Comparison of ENCODE assay signal across 9 mouse cellular contexts in the genomic region with DNA sequence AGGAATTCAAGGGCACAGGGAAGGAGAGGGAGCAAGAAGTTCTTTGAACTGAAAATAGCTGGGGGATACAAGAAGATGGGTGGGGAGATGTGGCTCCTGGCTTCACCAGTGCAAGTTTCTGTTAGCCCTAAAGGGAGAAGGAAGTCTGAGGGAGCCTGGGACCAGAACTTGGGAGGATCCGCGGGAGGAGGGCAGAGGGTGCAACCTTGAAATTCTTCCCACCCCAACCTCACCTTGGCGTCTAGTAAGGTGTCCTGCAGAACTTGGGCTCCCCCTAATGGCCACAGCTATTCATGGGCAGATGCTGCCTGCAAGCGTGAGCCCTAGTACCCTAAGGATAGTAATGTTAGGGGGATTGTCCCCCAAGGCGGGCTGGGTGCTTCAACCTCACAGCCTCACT. TPM values are rescaled to one million over a fixed set of nuclear protein-coding genes. Genes with fewer than 3 reads are reported as not detected.
A peak's percentile ranks its signal among the peaks of the same experiment; 100 is the strongest.
DNase-seq lines count a peak whose midpoint lies in the region.
"Had no signal": no experiment of that assay in that cellular context is flagged by ENCODE, and none has a peak within 500 bp of the region (broad histone marks: within the 10 kb centered on the region; RNA-seq: fewer than 3 reads in every experiment).

No protein-coding gene starts in this region.

- peaks cover 45% of the 10 kb centered on the region for H3K4me1 ChIP-seq in hindbrain, embryonic 10.5 days (replicated peaks)

- no peaks in the 10 kb centered on the region for H3K9me3 ChIP-seq in hindbrain, embryonic 10.5 days

- peak overlapping the region; percentile 98 for H3K27ac ChIP-seq in hindbrain, embryonic 10.5 days

- WGBS in hindbrain, embryonic 10.5 days = 5% methylated on average over 5 of the region's 5 CpGs

- DNase-seq in NIH3T3 (ENCODE audit: low read depth) = peak; percentile 92
- DNase-seq in cerebellum, adult 8-10 months = peak; percentile 88
- peak; percentile 90 for DNase-seq in forelimb bud, embryonic 11.5 days (ENCODE audit: low read depth, low spot score)
- peak; percentile 83 for DNase-seq in hindbrain, embryonic 10.5 days (ENCODE audit: low spot score)
- peak; percentile 68 to 86 for DNase-seq in layer of hippocampus, postnatal 25 days (ENCODE audit: extremely low spot score in 1 of 2, low spot score in 1 of 2)
- peak; percentile 95 for DNase-seq in lung, postnatal 36 days
- DNase-seq in right cerebral cortex, adult 2 months (ENCODE audit: low spot score in 2 of 2) = peak; percentile 85 to 87
- DNase-seq in urinary bladder, postnatal 25 days (ENCODE audit: low spot score) = peak; percentile 84

- H3K36me3 ChIP-seq in hindbrain, embryonic 10.5 days = no peaks in the 10 kb centered on the region

- H3K4me3 ChIP-seq in hindbrain, embryonic 10.5 days = peak overlapping the region; percentile 87

- H3K27me3 ChIP-seq in hindbrain, embryonic 10.5 days (ENCODE audit: insufficient read depth, poor library complexity, severe bottlenecking) = peaks cover 30% of the 10 kb centered on the region

RNA-seq across cellular contexts. Expression of a gene that starts 2.9 kb away (rescaled TPM):
- 11.2 and 13.0 TPM in 2 replicates for polyA plus RNA-seq in hindbrain, embryonic 10.5 days (2016; fragmentation: Nextera tagmentation; extraction: Ambion mirVana)
- 100 to 1,000 TPM; 134 to 159 TPM for total RNA-seq in layer of hippocampus, postnatal 25 days (2021)

RNA-seq across cellular contexts. Expression of a gene that starts 3.4 kb away (rescaled TPM):
- polyA plus RNA-seq in hindbrain, embryonic 10.5 days (2016; fragmentation: Nextera tagmentation; extraction: Ambion mirVana) = not detected in 2 replicates
- total RNA-seq in layer of hippocampus, postnatal 25 days (2021) = under 1 TPM in 1 of 2 experiments, not detected in 1; 0.71 TPM
- polyA plus RNA-seq: neural tube, embryonic 14.5 days had no signal

RNA-seq across cellular contexts. Expression of a gene that starts 10.2 kb away (rescaled TPM):
- 3.4 and 5.4 TPM in 2 replicates for polyA plus RNA-seq in hindbrain, embryonic 10.5 days (2016; fragmentation: Nextera tagmentation; extraction: Ambion mirVana)
- 1,000 to 10,000 TPM in 1 of 2 experiments, 100 to 1,000 TPM in 1; 947 to 1,030 TPM for total RNA-seq in layer of hippocampus, postnatal 25 days (2021)

RNA-seq across cellular contexts. Expression of a gene that starts 18.1 kb away (rescaled TPM):
- 446 and 555 TPM in 2 replicates for polyA plus RNA-seq in hindbrain, embryonic 10.5 days (2016; fragmentation: Nextera tagmentation; extraction: Ambion mirVana)
- 100 to 1,000 TPM; 350 to 372 TPM for total RNA-seq in layer of hippocampus, postnatal 25 days (2021)

RNA-seq across cellular contexts. Expression of a gene that starts 20.3 kb away (rescaled TPM):
- polyA plus RNA-seq in hindbrain, embryonic 10.5 days (2016; fragmentation: Nextera tagmentation; extraction: Ambion mirVana) = 2.5 and 4.8 TPM in 2 replicates
- 1 to 10 TPM; 1.7 TPM for total RNA-seq in layer of hippocampus, postnatal 25 days (2021)

Comparison
In these comparisons a context has a peak if more than half of its experiments do, and no peak if none do; other contexts are left out.
1. Peak in every context shown above with its lines: DNase-seq, H3K4me3 ChIP-seq and H3K27ac ChIP-seq.